Mouse (Mus musculus): Measurements from ENCODE around the gene Cacna1c. TPM values are rescaled to one million over a fixed set of nuclear protein-coding genes. Genes with fewer than 3 reads are reported as not detected.

Gene Cacna1c
- polyA plus RNA-seq, 1 experiment = 1.0 TPM

DNA sequence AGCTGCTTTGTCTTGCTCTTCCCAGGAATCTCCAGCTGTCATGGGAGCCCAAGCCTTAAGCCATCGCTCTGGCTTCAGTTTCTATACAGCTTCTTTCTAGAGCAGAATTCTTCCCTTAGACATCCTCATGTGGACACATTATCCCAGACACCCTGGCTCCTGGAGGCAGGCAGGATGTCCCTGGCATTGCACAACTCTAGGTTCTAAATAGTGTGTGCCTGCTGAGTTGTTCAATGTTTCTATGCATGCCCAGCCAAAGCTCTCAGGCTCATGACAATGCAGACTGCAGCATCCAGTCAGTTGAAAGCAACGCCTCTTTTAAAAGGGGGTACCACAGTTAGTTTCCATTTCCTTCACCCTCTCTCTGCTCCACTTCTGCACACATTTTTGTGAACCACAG lies 230.6 kb downstream of the Cacna1c start:
- Histone ChIP-seq H3K27ac (ENCODE audit: insufficient read depth, low read length) (no peak overlapping the region), H3K9me3 (replicated peaks; ENCODE audit: control insufficient read depth, insufficient read depth, low read length, poor library complexity, severe bottlenecking) (no peaks in the 10 kb centered on the region), H3K4me1 (ENCODE audit: control insufficient read depth, insufficient read depth, low read length) (no peaks in the 10 kb centered on the region), H3K9ac (ENCODE audit: low read depth, poor library complexity, severe bottlenecking) (no peak overlapping the region), H3K4me3 (ENCODE audit: low read depth, low read length) (no peak overlapping the region), H3K36me3 (ENCODE audit: control insufficient read depth, insufficient read depth, low read length, poor library complexity, severe bottlenecking) (no peaks in the 10 kb centered on the region), H3K27me3 (ENCODE audit: control insufficient read depth, insufficient read depth, low read length, poor library complexity, severe bottlenecking) (no peaks in the 10 kb centered on the region)
- TF ChIP-seq EP300 (IDR thresholded peaks at IDR 0.05; ENCODE audit: insufficient read depth, low read depth, low read length) (no peak), POLR2A (IDR thresholded peaks at IDR 0.05; ENCODE audit: insufficient read depth, low read length) (no peak), CTCF (IDR thresholded peaks at IDR 0.05; ENCODE audit: low read depth, low read length) (no peak)

DNA sequence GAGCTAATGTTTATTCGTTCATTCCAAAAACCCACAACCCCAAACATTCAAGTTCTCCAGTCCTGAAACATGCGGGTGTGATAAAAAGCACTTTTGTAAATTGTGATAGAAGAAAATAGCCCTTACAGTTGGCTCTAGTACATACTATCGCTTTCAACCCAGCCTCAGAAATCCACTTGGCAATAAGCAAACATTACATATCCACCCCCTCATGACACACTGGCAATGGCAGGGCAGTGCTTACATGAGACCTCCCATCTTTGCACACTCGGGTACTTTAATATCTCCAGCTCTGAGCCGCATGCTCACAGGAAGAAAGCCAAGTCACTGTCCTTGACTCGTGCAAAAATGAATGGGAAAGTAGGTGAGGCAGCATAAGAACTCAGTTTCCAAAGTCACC lies 232.4 kb downstream of the Cacna1c start:
- H3K9ac ChIP-seq (ENCODE audit: low read depth, poor library complexity, severe bottlenecking) = no peak overlapping the region
- no peak overlapping the region for H3K27ac ChIP-seq (ENCODE audit: insufficient read depth, low read length)

DNA sequence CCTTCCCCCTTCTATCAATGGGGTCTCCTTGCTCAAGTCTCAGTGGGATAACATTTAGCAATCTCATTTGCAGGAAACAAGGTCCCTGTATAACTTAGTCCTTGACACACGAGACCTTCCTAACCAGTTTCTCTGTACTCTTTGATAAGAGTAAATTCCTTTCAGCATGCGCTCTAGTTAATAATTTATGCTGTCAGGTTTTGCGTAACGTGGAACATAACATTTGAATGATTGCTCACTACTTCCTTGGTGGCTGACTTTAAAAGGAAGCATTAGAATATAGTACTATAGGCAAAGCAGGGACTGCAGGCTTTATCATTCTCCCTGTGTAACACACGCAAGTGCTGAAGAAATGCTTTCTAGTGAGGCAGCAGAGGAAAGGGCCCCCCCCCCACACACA lies 232.9 kb downstream of the Cacna1c start:
- no peak overlapping the region for H3K4me3 ChIP-seq (ENCODE audit: low read depth, low read length)
- no peak for TF ChIP-seq EP300 (IDR thresholded peaks at IDR 0.05; ENCODE audit: insufficient read depth, low read depth, low read length)
- H3K4me1 ChIP-seq (ENCODE audit: control insufficient read depth, insufficient read depth, low read length) = no peaks in the 10 kb centered on the region
- H3K9me3 ChIP-seq (replicated peaks; ENCODE audit: control insufficient read depth, insufficient read depth, low read length, poor library complexity, severe bottlenecking) = no peaks in the 10 kb centered on the region
- no peaks in the 10 kb centered on the region for H3K27me3 ChIP-seq (ENCODE audit: control insufficient read depth, insufficient read depth, low read length, poor library complexity, severe bottlenecking)
- no peak overlapping the region for H3K27ac ChIP-seq (ENCODE audit: insufficient read depth, low read length)
- no peak overlapping the region for H3K9ac ChIP-seq (ENCODE audit: low read depth, poor library complexity, severe bottlenecking)
- no peaks in the 10 kb centered on the region for H3K36me3 ChIP-seq (ENCODE audit: control insufficient read depth, insufficient read depth, low read length, poor library complexity, severe bottlenecking)

More for the DNA sequence above, 232.4 kb downstream of the Cacna1c start:
- Histone ChIP-seq H3K36me3 (ENCODE audit: control insufficient read depth, insufficient read depth, low read length, poor library complexity, severe bottlenecking) (no peaks in the 10 kb centered on the region), H3K4me1 (ENCODE audit: control insufficient read depth, insufficient read depth, low read length) (no peaks in the 10 kb centered on the region), H3K27me3 (ENCODE audit: control insufficient read depth, insufficient read depth, low read length, poor library complexity, severe bottlenecking) (no peaks in the 10 kb centered on the region), H3K9me3 (replicated peaks; ENCODE audit: control insufficient read depth, insufficient read depth, low read length, poor library complexity, severe bottlenecking) (no peaks in the 10 kb centered on the region), H3K4me3 (ENCODE audit: low read depth, low read length) (no peak overlapping the region)
- no peak for TF ChIP-seq POLR2A (IDR thresholded peaks at IDR 0.05; ENCODE audit: insufficient read depth, low read length)

DNA sequence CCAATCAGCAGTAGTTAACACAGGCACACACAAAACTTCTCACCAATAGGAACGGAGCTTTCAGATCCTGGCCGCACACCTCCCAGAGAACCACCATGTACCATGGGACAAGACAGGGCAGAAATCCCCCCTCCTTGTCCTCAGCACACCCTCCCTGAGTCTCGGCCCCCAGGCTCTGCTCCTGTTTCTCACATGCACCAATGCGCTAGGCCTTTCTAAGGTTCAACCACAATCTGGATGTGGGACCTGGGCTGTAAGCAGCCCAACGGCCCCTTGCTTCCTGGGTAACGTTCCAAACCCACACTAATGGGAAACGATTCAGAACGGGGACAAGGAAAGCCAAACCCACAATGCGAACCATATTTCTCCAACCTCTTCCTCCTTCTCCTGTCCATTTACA lies 237.7 kb downstream of the Cacna1c start:
- H3K4me3 ChIP-seq (ENCODE audit: low read depth, low read length) = no peak overlapping the region

DNA sequence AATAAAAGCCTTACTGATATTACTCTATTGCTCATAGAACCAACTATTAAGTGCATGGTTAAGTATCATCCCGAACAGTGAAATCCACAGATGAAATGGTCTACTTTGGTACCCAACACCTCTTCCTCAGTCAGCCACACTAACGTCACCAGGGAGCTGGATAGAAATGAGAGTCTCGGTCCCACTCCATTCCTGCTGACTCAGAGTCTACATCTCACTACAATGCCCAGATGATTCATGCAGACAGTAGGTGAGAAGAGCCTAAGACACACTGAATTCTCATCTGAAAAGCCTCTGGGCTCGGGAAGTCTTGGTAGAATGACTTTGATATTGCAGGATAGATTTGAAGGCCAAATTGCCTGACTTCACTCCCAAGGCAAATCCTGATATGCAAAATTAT lies 240.0 kb downstream of the Cacna1c start:
- TF ChIP-seq CTCF (IDR thresholded peaks at IDR 0.05; ENCODE audit: low read depth, low read length) (no peak), POLR2A (IDR thresholded peaks at IDR 0.05; ENCODE audit: insufficient read depth, low read length) (no peak), EP300 (IDR thresholded peaks at IDR 0.05; ENCODE audit: insufficient read depth, low read depth, low read length) (no peak)
- Histone ChIP-seq H3K4me3 (ENCODE audit: low read depth, low read length) (no peak overlapping the region), H3K9ac (ENCODE audit: low read depth, poor library complexity, severe bottlenecking) (no peak overlapping the region), H3K4me1 (ENCODE audit: control insufficient read depth, insufficient read depth, low read length) (no peaks in the 10 kb centered on the region), H3K36me3 (ENCODE audit: control insufficient read depth, insufficient read depth, low read length, poor library complexity, severe bottlenecking) (no peaks in the 10 kb centered on the region), H3K9me3 (replicated peaks; ENCODE audit: control insufficient read depth, insufficient read depth, low read length, poor library complexity, severe bottlenecking) (no peaks in the 10 kb centered on the region), H3K27ac (ENCODE audit: insufficient read depth, low read length) (no peak overlapping the region), H3K27me3 (ENCODE audit: control insufficient read depth, insufficient read depth, low read length, poor library complexity, severe bottlenecking) (no peaks in the 10 kb centered on the region)

More for the DNA sequence above, 237.7 kb downstream of the Cacna1c start:
- Histone ChIP-seq H3K4me1 (ENCODE audit: control insufficient read depth, insufficient read depth, low read length) (no peaks in the 10 kb centered on the region), H3K9me3 (replicated peaks; ENCODE audit: control insufficient read depth, insufficient read depth, low read length, poor library complexity, severe bottlenecking) (no peaks in the 10 kb centered on the region), H3K27me3 (ENCODE audit: control insufficient read depth, insufficient read depth, low read length, poor library complexity, severe bottlenecking) (no peaks in the 10 kb centered on the region), H3K9ac (ENCODE audit: low read depth, poor library complexity, severe bottlenecking) (no peak overlapping the region), H3K36me3 (ENCODE audit: control insufficient read depth, insufficient read depth, low read length, poor library complexity, severe bottlenecking) (no peaks in the 10 kb centered on the region), H3K27ac (ENCODE audit: insufficient read depth, low read length) (no peak overlapping the region)
- TF ChIP-seq CTCF (IDR thresholded peaks at IDR 0.05; ENCODE audit: low read depth, low read length) = no peak
- TF ChIP-seq EP300 (IDR thresholded peaks at IDR 0.05; ENCODE audit: insufficient read depth, low read depth, low read length) = no peak
- no peak for TF ChIP-seq POLR2A (IDR thresholded peaks at IDR 0.05; ENCODE audit: insufficient read depth, low read length)

DNA sequence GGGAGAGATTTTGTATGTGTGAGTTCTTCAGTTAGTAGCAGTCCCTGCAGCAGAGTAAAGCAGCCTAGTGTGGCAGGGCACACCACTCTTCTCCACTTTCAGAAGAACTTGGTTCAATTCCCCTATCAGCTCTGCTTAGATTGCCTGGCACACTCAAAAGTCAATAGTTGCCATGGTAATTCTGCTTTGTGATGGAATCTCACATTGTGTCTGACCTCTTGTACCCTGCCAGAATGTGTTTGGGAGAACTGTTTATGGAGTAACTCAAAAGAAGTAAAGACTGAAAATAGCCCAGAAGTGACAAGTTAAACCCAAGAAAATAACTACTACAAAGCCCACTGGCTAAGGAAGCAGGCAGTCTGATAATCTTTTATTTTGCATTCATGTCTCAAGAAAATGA lies 240.4 kb downstream of the Cacna1c start:
- no peaks in the 10 kb centered on the region for H3K4me1 ChIP-seq (ENCODE audit: control insufficient read depth, insufficient read depth, low read length)
- no peaks in the 10 kb centered on the region for H3K27me3 ChIP-seq (ENCODE audit: control insufficient read depth, insufficient read depth, low read length, poor library complexity, severe bottlenecking)
- no peak overlapping the region for H3K9ac ChIP-seq (ENCODE audit: low read depth, poor library complexity, severe bottlenecking)
- no peaks in the 10 kb centered on the region for H3K36me3 ChIP-seq (ENCODE audit: control insufficient read depth, insufficient read depth, low read length, poor library complexity, severe bottlenecking)
- H3K9me3 ChIP-seq (replicated peaks; ENCODE audit: control insufficient read depth, insufficient read depth, low read length, poor library complexity, severe bottlenecking) = no peaks in the 10 kb centered on the region
- no peak overlapping the region for H3K4me3 ChIP-seq (ENCODE audit: low read depth, low read length)
- H3K27ac ChIP-seq (ENCODE audit: insufficient read depth, low read length) = no peak overlapping the region
- no peak for TF ChIP-seq EP300 (IDR thresholded peaks at IDR 0.05; ENCODE audit: insufficient read depth, low read depth, low read length)
- no peak for TF ChIP-seq CTCF (IDR thresholded peaks at IDR 0.05; ENCODE audit: low read depth, low read length)
- TF ChIP-seq POLR2A (IDR thresholded peaks at IDR 0.05; ENCODE audit: insufficient read depth, low read length) = no peak

Data from ES-Bruce4 (cell line).